Mouse (Mus musculus) heart, adult 2 months (tissue): ENCODE measurements around the gene Wfikkn1. TPM values are rescaled to one million over a fixed set of nuclear protein-coding genes. Genes with fewer than 3 reads are reported as not detected.

Experiments
- DNase-seq, 2 experiments: peaks; one replicate each; pipeline ENCODE4 v3.0.0; 2021
- H3K27ac ChIP-seq: fragments of 200-600 bp; 2 replicates; pipeline ENCODE4 v1.8.1; 2022
- H3K27me3 ChIP-seq: fragments of 200-500 bp; 2 replicates; pipeline ENCODE4 v1.6.1; 2012; ENCODE audit warnings: mild to moderate bottlenecking, low read length, inconsistent platforms, mixed read lengths; ENCODE audit not compliant: control insufficient read depth, insufficient read depth
- H3K36me3 ChIP-seq: fragments of 200-500 bp; 2 replicates; pipeline ENCODE4 v1.6.1; 2012; ENCODE audit warnings: low read length, inconsistent platforms; ENCODE audit not compliant: control insufficient read depth, insufficient read depth
- H3K4me1 ChIP-seq: fragments of 200-500 bp; 2 replicates; pipeline ENCODE4 v1.6.1; 2011; ENCODE audit warnings: low read length; ENCODE audit not compliant: control insufficient read depth, insufficient read depth
- H3K4me3 ChIP-seq: fragments of 200-600 bp; 2 replicates; pipeline ENCODE4 v1.8.1; 2022
- H3K79me2 ChIP-seq: fragments of 200-500 bp; replicated peaks from 2 replicates; pipeline ENCODE4 v1.6.1; 2012; ENCODE audit warnings: mild to moderate bottlenecking, inconsistent platforms, low read length, moderate library complexity, mixed read lengths; ENCODE audit not compliant: control insufficient read depth, insufficient read depth
- H3K9ac ChIP-seq: fragments of 200-500 bp; 2 replicates; pipeline ENCODE4 v1.6.1; 2012; ENCODE audit warnings: low read depth, mild to moderate bottlenecking, control low read depth, inconsistent platforms, low read length, mixed read lengths
- CTCF ChIP-seq: fragments of 200-600 bp; IDR thresholded peaks from 2 replicates; pipeline ENCODE4 v1.8.1; 2022; ENCODE audit warnings: antibody characterized with exemption, mild to moderate bottlenecking, moderate library complexity
- EP300 ChIP-seq: fragments of 200-500 bp; IDR thresholded peaks from 2 replicates; pipeline ENCODE4 v1.6.1; 2011; ENCODE audit warnings: low read depth, low read length, control low read depth; ENCODE audit not compliant: insufficient read depth
- POLR2A ChIP-seq: fragments of 200-500 bp; IDR thresholded peaks from 2 replicates; pipeline ENCODE4 v1.6.1; 2011; ENCODE audit warnings: mild to moderate bottlenecking, low read depth, low read length, control low read depth; ENCODE audit not compliant: insufficient read depth
- WGBS: fragments of 180-500 bp; shearing (Covaris S2); methylation state at CpG from one replicate; pipeline ENCODE4 v1.1.7; 2018; 5-methylcytosine and 5-hydroxymethylcytosine counted together
- intact Hi-C: fragments of 180-260 bp; cut with DNase I; formaldehyde crosslinking; loops from one replicate; pipeline ENCODE4 v1.15.1; 2025
- polyA plus RNA-seq: library from polyadenylated mRNA; depleted of rRNA; stranded (reverse); fragments of >200 nt; gene quantifications from 2 replicates; pipeline ENCODE4 v1.2.3, GENCODE M21; 2012
- total RNA-seq, 2 experiments: library from RNA; stranded (reverse); gene quantifications; 2 replicates each; pipeline ENCODE4 v1.2.3; 2021

The Wfikkn1 gene
- total and polyA plus RNA-seq, 3 experiments: 0.29 to 0.82 (median 0.50) TPM

- DNase-seq: peak; percentile 95 to 96
- WGBS: 1% methylated on average over 21 of the region's 21 CpGs
- Histone ChIP-seq H3K9ac (peak within 1 kb of the TSS; percentile 93), H3K4me3 (peak within 1 kb of the TSS; percentile 96), H3K79me2 (no peaks in the 10 kb centered on the region), H3K27me3 (no peaks in the 10 kb centered on the region), H3K4me1 (peaks cover 8% of the 10 kb centered on the region), H3K36me3 (no peaks in the 10 kb centered on the region), H3K27ac (peak within 1 kb of the TSS; percentile 95)
- intact Hi-C loops: no loop called here
- peak; percentile 70 for TF ChIP-seq CTCF
- TF ChIP-seq EP300: 0 out of 2 replicates have a peak, but pooled peaks have one; percentile 55
- TF ChIP-seq POLR2A: no peak; the same call in none of the 2 replicates
Measured at GRCm38 (mm10) chr17:25844396-25844901, 36.2 kb downstream of the Wfikkn1 start, which contains the start of gene Rhot2. Gene Rhot2 (minus strand): TSS chr17:25844851.

DNA sequence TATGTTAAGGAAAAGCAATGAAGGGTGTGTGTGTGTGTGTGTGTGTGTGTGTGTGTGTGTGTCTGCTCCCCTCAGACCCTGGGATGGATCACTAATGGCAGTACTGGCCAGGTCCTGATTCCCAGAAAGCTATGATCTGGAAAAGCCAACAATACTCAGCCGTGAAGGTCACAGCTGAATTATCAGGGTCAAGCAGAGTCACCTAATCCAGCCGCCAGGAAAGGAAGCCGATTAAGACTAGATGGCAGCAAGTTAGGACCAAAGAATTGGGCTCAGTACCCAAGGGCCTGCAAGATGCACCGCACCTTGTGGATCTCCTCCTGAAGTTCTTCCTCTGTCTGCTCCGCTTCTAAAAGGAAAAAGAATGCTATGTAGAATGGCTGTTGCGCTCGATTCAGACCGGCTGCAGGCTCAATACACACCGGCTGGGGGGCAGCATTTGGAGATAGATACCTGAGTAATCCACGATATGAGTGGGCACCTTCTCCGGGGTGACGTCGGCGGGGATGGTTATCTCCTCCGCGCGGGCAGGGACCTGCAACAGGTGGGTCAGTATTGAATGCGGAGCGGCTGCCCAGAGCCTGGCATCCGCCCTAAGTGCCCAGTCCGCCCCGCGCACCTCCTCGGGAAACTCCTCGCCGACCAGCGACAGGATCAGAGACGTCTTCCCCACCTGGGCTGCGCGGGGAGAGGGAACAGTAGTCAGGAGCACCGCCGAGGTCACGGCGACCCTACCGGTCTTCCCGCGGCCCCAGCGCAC lies 36.8 kb downstream of the Wfikkn1 start:
- Histone ChIP-seq H3K4me3 (peak overlapping the region; percentile 96), H3K9ac (peak overlapping the region; percentile 93), H3K79me2 (no peaks in the 10 kb centered on the region), H3K27ac (peak overlapping the region; percentile 95), H3K36me3 (no peaks in the 10 kb centered on the region), H3K27me3 (no peaks in the 10 kb centered on the region), H3K4me1 (peaks cover 8% of the 10 kb centered on the region)
- TF ChIP-seq POLR2A: no peak
- TF ChIP-seq CTCF: no peak
- no peak for TF ChIP-seq EP300
- under 1% methylated on average over 38 of the region's 38 CpGs for WGBS
- DNase-seq: no peak
- intact Hi-C loops: no loop called here

- Histone ChIP-seq H3K4me3 (peak overlapping the region; percentile 23; the same call in 1 of the 2 replicates), H3K36me3 (no peaks in the 10 kb centered on the region), H3K9ac (no peak overlapping the region; the same call in 1 of the 2 replicates), H3K27me3 (no peaks in the 10 kb centered on the region), H3K79me2 (no peaks in the 10 kb centered on the region), H3K4me1 (peaks cover 8% of the 10 kb centered on the region), H3K27ac (no peak overlapping the region)
- no peak for TF ChIP-seq CTCF
- no peak for TF ChIP-seq EP300
- no peak for TF ChIP-seq POLR2A
- DNase-seq: no peak
- intact Hi-C loops: no loop called here
- WGBS: 76% methylated on average over 4 of the region's 4 CpGs
Measured at GRCm38 (mm10) chr17:25843122-25843521, 37.5 kb downstream of the Wfikkn1 start.

DNA sequence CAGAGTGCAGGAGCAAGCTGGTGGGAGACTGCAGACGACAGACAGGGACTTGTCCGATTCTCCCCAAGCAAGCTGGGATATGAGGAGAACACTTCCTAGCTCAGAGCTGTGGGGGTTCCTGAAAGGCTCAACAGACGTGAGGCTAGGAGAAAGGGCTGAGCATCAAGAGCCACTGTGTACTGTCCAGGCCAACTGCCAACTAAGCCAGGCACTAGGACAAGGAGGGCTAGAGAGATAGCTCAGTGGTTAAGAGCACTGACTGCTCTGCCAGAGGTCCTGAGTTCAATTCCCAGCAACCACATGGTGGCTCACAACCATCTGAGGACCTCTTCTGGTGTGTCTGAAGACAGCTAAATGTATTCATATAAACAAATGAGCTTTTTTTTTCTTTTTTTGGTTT lies 38.1 kb downstream of the Wfikkn1 start:
- no peak overlapping the region for H3K9ac ChIP-seq
- H3K4me3 ChIP-seq: no peak overlapping the region
- TF ChIP-seq CTCF: no peak
- no peak for TF ChIP-seq POLR2A
- no peak for TF ChIP-seq EP300
- WGBS: 68% methylated on average over 3 of the region's 3 CpGs
- no peaks in the 10 kb centered on the region for H3K27me3 ChIP-seq
- no peak for DNase-seq
- peaks cover 11% of the 10 kb centered on the region for H3K4me1 ChIP-seq
- no peak overlapping the region for H3K27ac ChIP-seq
- intact Hi-C loops: no loop called here
- H3K36me3 ChIP-seq: no peaks in the 10 kb centered on the region
- H3K79me2 ChIP-seq: no peaks in the 10 kb centered on the region

DNA sequence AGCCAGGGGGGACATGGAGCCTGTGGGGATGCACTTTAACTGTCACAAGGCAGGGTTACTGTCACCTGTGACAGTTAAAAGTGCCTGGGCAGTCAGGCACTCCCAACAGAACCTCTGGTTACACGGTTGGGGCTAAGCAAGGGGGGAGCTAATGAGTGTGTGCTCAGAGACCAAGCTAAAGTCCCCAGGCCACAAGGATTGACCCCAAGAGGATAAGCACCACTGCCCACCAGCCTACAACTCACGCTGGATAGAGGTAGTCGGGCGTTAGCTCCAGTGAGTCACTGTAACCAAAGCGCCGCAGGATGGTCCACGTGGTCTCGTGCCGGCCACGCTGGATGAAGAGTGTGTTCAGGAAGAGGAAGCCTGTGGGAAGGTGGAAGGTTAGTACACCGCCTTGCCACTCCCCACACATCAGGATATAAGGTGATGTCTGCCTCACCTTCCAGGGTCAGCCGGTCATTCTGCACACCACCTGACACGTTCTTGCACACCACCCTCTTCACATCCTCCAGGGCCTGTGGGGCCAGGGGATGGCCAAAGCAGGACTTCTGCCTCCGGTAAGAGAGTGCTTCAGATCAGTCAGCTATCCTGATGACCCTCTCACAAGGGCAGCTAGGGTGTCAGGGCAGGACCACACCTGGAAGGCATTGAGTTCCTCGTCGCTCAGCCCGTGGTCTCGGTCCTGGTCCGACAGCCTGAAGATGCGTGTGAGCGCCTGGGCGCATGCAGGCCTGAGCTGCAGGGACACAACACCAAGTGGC lies 39.4 kb downstream of the Wfikkn1 start, which contains the start of gene Gm20683:
Gm20683 (minus strand) TSS at position 647 of the 764 bp plus-strand sequence.
- Histone ChIP-seq H3K27ac (no peak within 1 kb of the TSS), H3K9ac (no peak within 1 kb of the TSS), H3K36me3 (no peaks in the 10 kb centered on the region), H3K4me1 (peaks cover 14% of the 10 kb centered on the region), H3K27me3 (no peaks in the 10 kb centered on the region), H3K4me3 (no peak within 1 kb of the TSS), H3K79me2 (no peaks in the 10 kb centered on the region)
- no peak for TF ChIP-seq EP300
- TF ChIP-seq POLR2A: no peak
- no peak for TF ChIP-seq CTCF
- 91% methylated on average over 22 of the region's 22 CpGs for WGBS
- intact Hi-C loops: no loop called here
- no peak for DNase-seq
